Mouse (Mus musculus): Measurements from ENCODE around the gene Col8a2. TPM values are rescaled to one million over a fixed set of nuclear protein-coding genes. Genes with fewer than 3 reads are reported as not detected.

Gene Col8a2
- total RNA-seq (2021): 10 to 100 TPM in 1 of 2 experiments, 1 to 10 TPM in 1; 7.0 to 10.1 TPM
- long read RNA-seq, experiment 1, full-length matches to known transcripts: 10 of 17 reads
- long read RNA-seq, experiment 1, partial matches to known transcripts: 7 of 17 reads
- long read RNA-seq, experiment 1, other reads (novel, unspliced or antisense): 0 of 17 reads
- long read RNA-seq, experiment 2, full-length matches to known transcripts: 20 of 32 reads
- long read RNA-seq, experiment 2, partial matches to known transcripts: 11 of 32 reads
- long read RNA-seq, experiment 2, other reads (novel, unspliced or antisense): 1 of 32 reads

DNA sequence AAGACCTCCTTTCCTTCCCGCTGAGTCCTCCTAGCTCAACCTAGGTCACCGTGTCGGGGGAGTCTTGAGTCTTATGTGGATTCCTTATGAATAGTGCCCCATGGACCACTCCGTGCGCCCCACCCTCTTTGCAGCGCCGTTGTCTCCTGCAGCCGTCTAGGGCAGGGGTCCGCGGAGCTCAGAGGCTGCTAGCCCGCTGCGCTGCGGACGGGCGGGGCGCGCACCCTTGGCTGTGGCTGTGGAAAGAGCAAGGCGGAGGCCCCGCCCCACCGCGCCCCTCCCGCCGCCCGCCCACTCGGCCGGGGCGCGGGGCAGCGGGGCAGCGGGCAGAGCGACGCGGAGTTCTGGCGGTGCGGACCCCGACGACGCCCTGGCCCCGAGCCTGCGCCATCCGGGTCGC lies at the start of gene Col8a2:
Col8a2 (plus strand) TSS at position 302 of the 400 bp plus-strand sequence.
- DNase-seq (ENCODE audit: low spot score in 2 of 2): peak in 1 of 2 experiments; percentile 43

- DNase-seq (ENCODE audit: low spot score in 2 of 2): peak in 1 of 2 experiments; percentile 25
Observed at GRCm38 (mm10) chr4:126237721-126238242, 48.8 kb upstream of the Col8a2 start.

- peak in 1 of 2 experiments; percentile 6 for DNase-seq (ENCODE audit: low spot score in 2 of 2)
Observed at GRCm38 (mm10) chr4:126239862-126240475, 46.6 kb upstream of the Col8a2 start.

DNA sequence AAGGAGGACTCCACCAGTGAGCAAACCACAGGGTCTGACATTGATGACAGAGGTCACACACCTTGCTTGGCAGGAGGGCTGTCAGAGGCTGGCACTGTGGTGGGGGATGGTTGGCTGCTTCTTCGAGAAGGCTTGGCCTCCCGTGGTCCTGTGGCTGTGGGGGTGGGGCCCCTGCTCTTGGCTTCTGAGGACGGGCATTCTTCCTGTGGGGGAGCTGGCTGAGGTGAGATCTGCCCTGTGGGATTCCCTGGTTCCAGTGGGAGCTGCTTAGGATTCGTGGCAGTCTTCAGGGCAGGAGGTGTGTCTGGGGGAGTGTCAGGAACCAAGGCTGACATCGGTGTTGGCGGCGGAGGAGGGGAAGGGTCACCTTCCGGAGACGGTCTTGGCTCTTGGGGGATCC lies 44.6 kb upstream of the Col8a2 start:
- DNase-seq (ENCODE audit: low spot score in 2 of 2): peak in 1 of 2 experiments; percentile 11

DNA sequence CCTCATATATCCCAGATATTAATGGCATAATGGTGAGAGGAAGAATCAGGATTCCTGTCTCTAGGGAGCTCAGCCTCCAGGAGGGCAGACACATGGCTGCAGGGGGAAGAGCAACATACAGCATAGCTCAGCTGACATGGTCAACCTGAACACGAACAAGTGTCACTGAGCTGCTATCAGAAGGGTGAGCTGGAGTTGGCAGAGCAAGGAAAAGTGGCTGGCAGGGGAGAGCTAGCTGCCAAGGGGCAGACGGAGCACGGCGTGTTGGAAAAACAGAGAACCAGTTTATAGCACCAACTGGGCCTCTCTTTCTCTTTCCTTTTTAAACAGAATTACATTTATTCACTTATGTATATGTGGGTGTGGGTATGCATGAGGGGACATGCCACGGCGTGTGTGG lies 44.1 kb upstream of the Col8a2 start:
- DNase-seq (ENCODE audit: low spot score in 2 of 2): peak in 1 of 2 experiments; percentile 6

- DNase-seq (ENCODE audit: low spot score in 2 of 2): no peak
Observed at GRCm38 (mm10) chr4:126246202-126246889, 40.2 kb upstream of the Col8a2 start.

DNA sequence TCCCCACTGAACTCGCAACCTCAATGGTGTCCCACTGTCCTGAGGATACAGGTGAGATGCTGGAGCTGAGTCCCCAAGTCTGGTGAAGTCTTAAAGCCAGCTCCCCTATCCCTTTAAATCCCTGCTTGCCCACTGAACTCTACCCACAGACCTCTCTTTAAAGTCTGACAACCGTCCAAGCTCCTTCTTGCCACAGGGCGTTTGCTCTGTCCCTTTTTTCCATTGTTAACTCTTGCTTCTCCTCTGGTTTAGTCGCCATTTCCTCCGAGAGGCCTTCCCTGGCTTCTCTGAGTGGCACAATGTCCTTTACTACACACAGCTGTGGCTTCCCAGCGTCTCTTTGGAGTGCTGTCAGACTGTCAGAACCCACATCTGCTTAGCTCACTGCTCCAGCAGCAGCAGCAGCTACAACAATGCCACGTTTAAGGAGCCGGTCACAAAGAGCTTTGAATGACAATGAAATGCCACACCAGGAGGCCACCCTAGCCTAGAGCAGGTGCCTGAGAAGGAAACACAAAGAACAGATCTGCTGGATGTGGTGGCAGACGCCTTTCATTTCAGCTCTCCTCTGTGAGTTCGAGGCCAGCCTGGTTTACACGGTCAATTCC lies 38.2 kb upstream of the Col8a2 start:
- DNase-seq (ENCODE audit: low spot score in 2 of 2): no peak

GRCm38 (mm10) chr4:126250659-126251058 lies 35.9 kb upstream of the Col8a2 start:
- no peak for DNase-seq (ENCODE audit: low spot score in 2 of 2)

DNA sequence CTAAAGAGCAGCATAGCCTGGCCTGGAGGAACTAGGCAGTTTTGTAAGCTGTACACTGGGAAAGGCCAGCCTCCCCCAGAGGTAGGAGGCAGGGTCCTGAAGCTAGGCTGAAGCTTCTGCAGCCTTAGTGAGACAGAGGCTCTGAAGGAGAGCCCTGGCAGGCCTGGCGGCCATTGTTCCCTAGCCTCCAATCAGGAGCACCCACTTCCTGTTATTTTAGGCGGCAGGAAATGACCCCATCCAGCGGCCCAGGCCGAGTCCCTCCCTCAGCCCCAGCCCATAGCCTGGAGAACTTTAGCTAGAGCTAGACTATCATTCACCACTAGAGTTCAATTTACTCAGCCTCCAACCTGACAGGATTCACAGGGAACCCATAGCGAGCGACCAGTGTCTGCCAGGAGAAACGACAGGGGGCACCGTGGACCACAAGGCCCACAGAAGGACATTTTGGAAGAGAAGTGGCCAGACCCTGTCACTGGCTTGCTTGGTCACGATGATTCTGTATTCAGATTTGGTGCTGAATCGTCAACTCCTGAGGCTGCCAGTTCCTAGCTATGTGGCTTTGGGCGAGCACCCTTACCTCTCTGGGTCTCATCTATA lies 34.8 kb upstream of the Col8a2 start:
- DNase-seq (ENCODE audit: low spot score in 2 of 2): no peak

DNA sequence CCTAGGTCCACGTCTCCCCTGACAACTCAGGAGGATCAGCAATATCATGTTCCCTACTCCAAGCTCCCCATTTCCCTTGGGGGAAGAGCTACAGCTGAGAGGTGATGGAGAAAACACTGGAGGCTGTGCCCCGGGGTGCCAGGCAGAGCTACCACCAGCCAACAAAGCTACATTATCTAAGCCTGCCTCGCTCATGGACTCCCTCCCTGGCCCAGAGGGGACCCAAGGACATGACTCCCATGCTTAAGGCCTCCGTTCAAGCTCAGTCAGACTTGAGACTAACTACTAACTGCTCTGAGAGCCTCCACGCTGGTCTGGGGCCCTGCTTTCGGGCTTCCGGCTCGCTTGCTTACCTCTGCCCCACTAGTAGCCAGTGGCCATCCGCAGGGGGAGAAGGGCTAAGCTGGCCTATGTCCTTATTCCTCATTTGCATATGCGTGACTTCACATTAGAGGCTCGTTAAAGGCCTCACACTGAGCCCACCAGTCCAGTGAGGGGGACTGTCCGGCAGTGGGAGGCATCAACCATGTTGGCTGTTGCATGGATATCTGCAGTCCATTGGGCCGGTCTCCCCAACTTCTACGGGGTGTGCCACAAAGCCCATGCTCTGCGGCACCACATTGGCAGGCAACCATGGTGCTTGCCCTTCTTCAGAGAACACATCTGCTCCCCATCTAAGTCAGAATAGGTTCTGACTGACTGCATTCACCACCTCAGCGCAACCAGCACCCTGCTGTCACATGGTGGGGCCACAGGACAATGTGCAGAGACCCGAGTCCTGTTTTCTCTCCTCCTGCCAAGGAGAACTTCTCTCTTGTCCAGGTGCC lies 34.0 kb upstream of the Col8a2 start:
- DNase-seq (ENCODE audit: low spot score in 2 of 2): no peak

- DNase-seq (ENCODE audit: low spot score in 2 of 2): no peak
Observed at GRCm38 (mm10) chr4:126253637-126254272, 32.8 kb upstream of the Col8a2 start.

- peak in 1 of 2 experiments; percentile 72 for DNase-seq (ENCODE audit: low spot score in 2 of 2)
Observed at GRCm38 (mm10) chr4:126254315-126255112, 32.1 kb upstream of the Col8a2 start.

- peak in 1 of 2 experiments; percentile 56 for DNase-seq (ENCODE audit: low spot score in 2 of 2)
Observed at GRCm38 (mm10) chr4:126255113-126256001, 31.2 kb upstream of the Col8a2 start.

DNA sequence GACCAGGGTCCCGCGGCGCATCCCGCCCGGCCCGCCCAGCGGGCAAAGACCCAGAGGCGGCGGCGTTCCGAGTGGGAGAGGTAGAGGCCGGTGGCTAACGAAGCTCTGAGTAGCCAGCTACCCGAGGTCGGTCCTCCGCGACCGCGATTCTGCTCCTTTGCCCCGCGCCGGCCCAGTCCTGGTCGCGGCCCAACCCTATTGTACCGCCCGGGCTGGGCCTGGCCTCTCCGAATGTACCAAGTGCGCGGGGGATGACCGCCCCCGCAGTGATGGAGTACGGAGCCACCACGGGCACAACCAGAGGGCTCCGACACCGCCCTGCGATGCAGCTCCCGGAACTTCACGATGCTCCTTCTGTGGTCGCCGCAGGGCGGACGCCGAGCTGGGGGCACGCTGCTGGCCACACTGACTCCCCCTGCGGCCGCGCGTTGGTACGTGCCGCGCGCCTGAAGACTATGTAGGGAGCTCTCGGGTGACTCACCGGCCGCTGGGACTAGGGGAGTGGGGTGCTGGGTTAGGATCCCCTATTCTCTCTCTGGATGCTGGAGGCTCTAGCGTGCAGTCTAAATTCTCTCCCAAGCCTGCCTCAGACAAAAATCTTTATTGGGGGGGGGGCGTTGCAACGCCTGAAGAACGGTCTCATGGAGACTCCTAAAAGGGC lies 30.3 kb upstream of the Col8a2 start, which contains the start of gene Map7d1:
Map7d1 (minus strand) TSS at position 213 of the 661 bp plus-strand sequence.
- peak; percentile 86 to 91 for DNase-seq (ENCODE audit: low spot score in 2 of 2)

DNA sequence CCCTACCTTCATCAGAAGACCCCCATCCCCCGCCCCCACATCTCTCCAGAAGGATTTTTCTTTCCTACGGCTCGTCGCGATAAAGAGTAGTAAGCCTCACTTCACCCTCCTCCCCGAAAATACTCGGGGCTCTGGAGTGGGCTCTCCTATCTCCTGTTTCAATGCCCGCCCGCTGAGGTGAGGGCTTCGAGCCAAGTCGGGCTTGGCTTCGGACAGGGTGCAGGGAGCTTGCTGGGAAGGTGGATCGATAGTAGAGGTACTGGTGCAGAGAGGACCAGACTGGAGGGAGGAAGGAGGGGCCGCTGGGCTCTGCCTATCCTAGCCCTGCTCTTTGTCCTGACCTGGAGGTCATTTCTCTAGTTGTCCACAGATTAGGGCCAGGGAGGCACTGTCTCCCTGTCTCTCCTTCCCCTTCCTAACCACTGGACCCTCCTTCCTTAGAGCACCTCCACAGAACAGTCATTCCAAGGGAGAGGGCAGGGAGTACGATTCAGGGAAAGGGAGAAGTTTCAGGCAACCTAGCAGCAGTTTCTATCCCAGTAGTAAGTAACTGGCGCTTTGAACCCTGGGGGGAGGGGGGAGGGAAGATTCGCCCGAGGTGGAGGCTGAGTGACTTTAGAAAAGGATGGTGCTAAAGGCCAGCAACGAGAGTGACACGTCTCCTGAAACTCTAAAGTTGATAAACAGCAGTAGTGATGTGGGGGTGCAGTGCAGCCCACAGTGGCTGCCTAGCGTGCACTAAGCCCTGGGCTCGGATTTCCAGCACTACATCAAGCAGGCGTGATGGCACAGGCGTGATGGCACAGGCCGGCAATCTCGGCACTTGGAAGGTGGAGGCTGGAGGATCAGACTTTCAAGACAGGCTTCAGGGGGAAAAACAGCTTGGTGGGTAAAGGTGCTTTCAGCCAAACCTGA lies 29.4 kb upstream of the Col8a2 start:
- peak in 1 of 2 experiments; percentile 50 for DNase-seq (ENCODE audit: low spot score in 2 of 2)

GRCm38 (mm10) chr4:126259063-126259462 lies 27.5 kb upstream of the Col8a2 start:
- peak in 1 of 2 experiments; percentile 46 for DNase-seq (ENCODE audit: low spot score in 2 of 2)

Measured in gastrocnemius, postnatal 4 days (tissue).